Mouse (Mus musculus) stomach, embryonic 14.5 days (tissue): ENCODE data around the gene Klrg1. TPM values are rescaled to one million over a fixed set of nuclear protein-coding genes. Genes with fewer than 3 reads are reported as not detected.

Experiments used
- ATAC-seq: fragments of 200-750 bp; cut with Nextera tagmentation; 2 replicates; pipeline ENCODE4 v1.8.0; 2017; ENCODE audit warnings: low read depth, moderate TSS enrichment; ENCODE audit not compliant: insufficient number of reproducible peaks, insufficient read depth, low FRiP score
- H3K27ac ChIP-seq: fragments of 300-500 bp; sonication (generic); 2 replicates; pipeline ENCODE4 v1.5.1; 2014; ENCODE audit warnings: mild to moderate bottlenecking, low read length, moderate library complexity, mixed read lengths
- H3K27me3 ChIP-seq: fragments of 300-500 bp; sonication (generic); 2 replicates; pipeline ENCODE4 v1.6.1; 2014; ENCODE audit warnings: low read length, control low read depth, mixed read lengths; ENCODE audit not compliant: control insufficient read depth, insufficient read depth
- H3K36me3 ChIP-seq: fragments of 300-500 bp; sonication (generic); 2 replicates; pipeline ENCODE4 v1.6.1; 2014; ENCODE audit warnings: mild to moderate bottlenecking, control low read depth, low read length, moderate library complexity, mixed read lengths; ENCODE audit not compliant: control insufficient read depth, insufficient read depth
- H3K4me1 ChIP-seq: fragments of 300-500 bp; sonication (generic); 2 replicates; pipeline ENCODE4 v1.6.1; 2014; ENCODE audit warnings: low read length, control low read depth, mixed read lengths; ENCODE audit not compliant: control insufficient read depth, insufficient read depth
- H3K4me2 ChIP-seq: fragments of 300-500 bp; sonication (generic); replicated peaks from 2 replicates; pipeline ENCODE4 v1.6.1; 2014; ENCODE audit warnings: low read depth, low read length, control low read depth
- H3K4me3 ChIP-seq: fragments of 300-500 bp; sonication (generic); 2 replicates; pipeline ENCODE4 v1.5.1; 2014; ENCODE audit warnings: low read depth, low read length, control low read depth
- H3K9ac ChIP-seq: fragments of 300-500 bp; sonication (generic); replicated peaks from 2 replicates; pipeline ENCODE4 v1.6.1; 2014; ENCODE audit warnings: low read depth, mild to moderate bottlenecking, control low read depth, low read length, moderate library complexity, mixed read lengths
- H3K9me3 ChIP-seq: fragments of 300-500 bp; sonication (generic); 2 replicates; pipeline ENCODE4 v1.6.1; 2016; ENCODE audit warnings: low read depth, low read length, control low read depth; ENCODE audit not compliant: control insufficient read depth
- WGBS: fragments of 180-500 bp; shearing (Covaris S2); extraction: QIAGEN DNeasy Blood & Tissue Kit; methylation state at CpG from one replicate; pipeline ENCODE4 v1.1.7; 2014; 5-methylcytosine and 5-hydroxymethylcytosine counted together
- polyA plus RNA-seq: library from polyadenylated mRNA; unstranded; fragments of >200 nt; fragmentation: Nextera tagmentation; extraction: Ambion mirVana; gene quantifications from 2 replicates; pipeline ENCODE4 v1.2.1, GENCODE M21; 2014

Gene Klrg1
- polyA plus RNA-seq, 1 experiment from 2014 or later, result not detected

DNA sequence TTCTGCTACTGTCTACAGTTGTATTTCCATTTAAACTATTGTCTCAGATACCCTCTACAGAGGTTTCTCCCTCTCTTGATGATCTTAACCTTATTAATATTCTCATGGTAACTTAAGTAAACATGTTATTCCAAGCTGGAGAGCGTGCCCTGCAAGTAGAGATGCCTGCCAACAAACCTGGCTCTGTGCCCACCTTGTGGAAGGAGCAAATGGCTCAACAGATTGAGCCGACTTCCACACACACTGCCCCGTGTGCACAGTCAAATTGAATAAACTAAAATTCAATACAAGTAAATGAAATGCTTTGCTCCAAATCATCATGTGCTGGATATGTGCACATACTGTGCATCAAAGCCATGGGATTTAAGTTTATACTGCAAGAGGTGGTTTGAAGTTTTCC is 14.1 kb downstream of the Klrg1 start:
- H3K27ac ChIP-seq, result no peak overlapping the region
- H3K4me2 ChIP-seq, result no peak overlapping the region
- no peaks in the 10 kb centered on the region for H3K9me3 ChIP-seq
- no peaks in the 10 kb centered on the region for H3K36me3 ChIP-seq
- no peak overlapping the region for H3K9ac ChIP-seq
- H3K4me1 ChIP-seq, result no peaks in the 10 kb centered on the region
- no peaks in the 10 kb centered on the region for H3K27me3 ChIP-seq
- WGBS, result 48% methylated on average over 3 of the region's 3 CpGs
- no peak overlapping the region for H3K4me3 ChIP-seq
- ATAC-seq, result no peak

DNA sequence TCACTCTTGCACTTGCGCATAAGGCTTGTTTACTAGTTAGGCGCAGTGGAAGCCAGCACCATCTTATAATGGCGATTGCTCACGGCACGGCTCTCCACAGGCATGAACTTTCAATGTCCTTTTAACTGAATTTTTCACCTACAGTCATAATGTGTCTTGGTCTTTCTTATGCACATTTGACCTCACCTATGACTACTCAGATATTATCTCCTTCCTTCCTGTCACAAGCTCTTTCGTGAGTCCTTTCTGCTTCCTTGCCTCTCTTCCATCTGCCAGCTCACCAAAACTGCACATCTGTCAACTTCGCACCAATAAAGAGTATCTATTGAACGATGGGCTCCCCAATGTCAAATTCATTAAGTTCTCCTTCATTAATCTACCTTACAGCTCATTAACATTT is 20.1 kb downstream of the Klrg1 start:
- Histone ChIP-seq H3K27me3 (no peaks in the 10 kb centered on the region), H3K9me3 (no peaks in the 10 kb centered on the region), H3K9ac (no peak overlapping the region), H3K27ac (no peak overlapping the region), H3K36me3 (no peaks in the 10 kb centered on the region), H3K4me2 (no peak overlapping the region), H3K4me3 (no peak overlapping the region), H3K4me1 (no peaks in the 10 kb centered on the region)
- ATAC-seq, result no peak
- WGBS, result 89% methylated on average over 8 of the region's 8 CpGs

DNA sequence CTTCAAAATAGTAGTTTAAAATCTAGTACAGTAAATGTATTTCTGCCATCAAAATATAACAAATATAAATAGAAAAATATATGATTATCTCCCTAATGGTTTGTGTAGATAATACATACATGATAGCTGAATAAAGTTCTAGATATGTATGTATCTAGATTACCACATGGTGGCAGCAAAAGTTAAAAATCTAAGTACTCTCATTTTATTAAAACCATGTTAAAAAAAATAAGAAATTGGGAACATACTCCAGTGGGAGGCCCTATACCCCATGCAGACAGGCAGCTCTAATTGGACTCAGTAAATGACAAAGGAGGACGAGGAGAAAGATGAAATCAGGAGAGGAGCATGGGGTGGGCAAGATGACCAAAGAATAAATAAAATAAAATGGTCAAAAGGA is 30.5 kb downstream of the Klrg1 start:
- 50% methylated on average over 1 of the region's 1 CpGs for WGBS
- H3K36me3 ChIP-seq, result no peaks in the 10 kb centered on the region

DNA sequence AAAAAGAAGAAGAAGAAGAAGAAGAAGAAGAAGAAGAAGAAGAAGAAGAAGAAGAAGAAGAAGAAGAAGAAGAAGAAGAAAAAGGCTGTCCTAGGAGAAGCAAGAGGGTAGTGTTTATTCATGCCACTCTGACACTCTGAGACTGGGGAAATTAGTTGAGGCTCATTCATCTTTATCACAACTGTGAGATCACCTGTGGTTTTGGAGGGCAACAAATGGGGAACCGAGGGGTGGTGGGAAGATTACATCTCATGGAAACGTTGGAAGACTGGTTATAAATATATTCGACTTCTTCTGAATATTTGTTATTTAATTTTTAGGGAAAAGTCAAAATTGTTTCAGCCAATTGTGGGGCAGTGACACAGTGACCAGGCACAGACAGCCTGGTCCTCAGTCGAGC is 32.6 kb downstream of the Klrg1 start:
- Histone ChIP-seq H3K36me3 (no peaks in the 10 kb centered on the region), H3K27ac (no peak overlapping the region), H3K4me3 (no peak overlapping the region), H3K27me3 (no peaks in the 10 kb centered on the region), H3K4me2 (no peak overlapping the region), H3K9me3 (no peaks in the 10 kb centered on the region), H3K4me1 (no peaks in the 10 kb centered on the region), H3K9ac (no peak overlapping the region)
- no peak for ATAC-seq
- WGBS, result 67% methylated on average over 4 of the region's 4 CpGs

More for the DNA sequence above, 30.5 kb downstream of the Klrg1 start:
- Histone ChIP-seq H3K4me2 (no peak overlapping the region), H3K9me3 (no peaks in the 10 kb centered on the region), H3K9ac (no peak overlapping the region), H3K27ac (no peak overlapping the region), H3K4me1 (no peaks in the 10 kb centered on the region), H3K27me3 (no peaks in the 10 kb centered on the region), H3K4me3 (no peak overlapping the region)
- no peak for ATAC-seq

Other genes starting within 250 kb of the Klrg1 start
- gene M6pr, start 25.8 kb upstream of the Klrg1 start, polyA plus RNA-seq, result 108 and 118 TPM in 2 replicates
- 23.4 and 25.9 TPM in 2 replicates for gene Phc1, start 57.7 kb upstream of the Klrg1 start, polyA plus RNA-seq
- gene Rimklb, start 215.9 kb upstream of the Klrg1 start, polyA plus RNA-seq, result 22.9 and 24.1 TPM in 2 replicates
- 20.5 and 21.1 TPM in 2 replicates for gene Mfap5, start 223.0 kb upstream of the Klrg1 start, polyA plus RNA-seq